Mouse (Mus musculus) intestine, embryonic 16.5 days (tissue): ENCODE measurements around the gene D430042O09Rik. TPM values are rescaled to one million over a fixed set of nuclear protein-coding genes. Genes with fewer than 3 reads are reported as not detected.

Experiments
- polyA plus RNA-seq: library from polyadenylated mRNA; unstranded; fragments of >200 nt; fragmentation: Nextera tagmentation; extraction: Ambion mirVana; gene quantifications from 2 replicates; pipeline ENCODE4 v1.2.1, GENCODE M21; 2015

The D430042O09Rik gene
- polyA plus RNA-seq, 1 experiment from 2014 or later, result 6.0 TPM

Other genes with a start within 250 kb of the D430042O09Rik start
- 104 and 115 TPM in 2 replicates for gene Nsmce1, start 216.3 kb upstream of the D430042O09Rik start, polyA plus RNA-seq
- 12.6 and 14.5 TPM in 2 replicates for gene Il4ra, start 155.8 kb upstream of the D430042O09Rik start, polyA plus RNA-seq
- gene Il21r, start 104.5 kb upstream of the D430042O09Rik start, polyA plus RNA-seq, result 0.38 and 0.59 TPM in 2 replicates
- gene Gtf3c1, start 108 bp upstream of the D430042O09Rik start, polyA plus RNA-seq, result 15.8 and 18.8 TPM in 2 replicates